Mouse (Mus musculus) stomach, postnatal 0 days (tissue): ENCODE data around the gene Chst11.

Experiments
- CTCF ChIP-seq: IDR thresholded peaks from 2 replicates; pipeline ENCODE4 v1.5.1; 2016; ENCODE audit warnings: antibody characterized with exemption, low read depth, mild to moderate bottlenecking, moderate library complexity
- EP300 ChIP-seq: optimal IDR thresholded peaks from 2 replicates; pipeline ENCODE3; 2016; ENCODE audit warnings: antibody characterized with exemption

DNA sequence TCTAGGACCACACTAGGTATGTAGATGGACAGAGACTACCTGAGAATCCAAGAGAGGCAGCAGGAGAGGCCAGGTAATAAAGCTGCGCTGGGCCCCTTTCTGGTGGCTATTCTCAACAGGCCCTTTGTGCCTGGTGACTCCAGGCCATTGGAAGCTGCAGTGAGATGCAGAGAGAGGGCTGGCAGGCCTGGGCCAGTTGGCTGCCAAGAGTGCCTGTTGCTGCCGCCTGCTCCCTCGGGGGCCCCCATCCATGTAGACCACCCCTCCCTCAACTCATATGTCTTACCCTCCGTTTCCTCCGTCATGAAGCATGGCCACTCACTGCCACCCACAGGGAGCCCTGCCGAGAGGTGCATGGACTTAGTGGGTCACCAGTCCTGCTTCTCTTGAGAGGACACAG is 182.2 kb downstream of the Chst11 start:
- TF ChIP-seq CTCF, result no peak
- no peak for TF ChIP-seq EP300
